Mouse (Mus musculus): ENCODE results near the gene Jph3.

GRCm38 (mm10) chr8:121804829-121805228 lies 75.4 kb downstream of the Jph3 start:
- no peak for TF ChIP-seq CTCF (conservative IDR thresholded peaks at IDR 0.05; ENCODE audit: insufficient read depth, insufficient read length, low read depth, low read length)
- no peak for TF ChIP-seq POLR2A (IDR thresholded peaks at IDR 0.05; ENCODE audit: low read depth, low read length)

Measured in kidney, adult 2 months (tissue).